Mouse (Mus musculus) left cerebral cortex, postnatal 36 days (tissue): ENCODE data around the gene Slain1. TPM values are rescaled to one million over a fixed set of nuclear protein-coding genes. Genes with fewer than 3 reads are reported as not detected.
A peak's percentile ranks its signal among the peaks of the same experiment; 100 is the strongest.

Experiments used
- DNase-seq, 2 experiments: peaks; one replicate each; pipeline ENCODE4 v3.0.0; 2021 to 2022; ENCODE audit warnings: low spot score in 2 of 2, mixed read lengths in 1 of 2
- intact Hi-C: fragments of 180-260 bp; cut with DNase I; formaldehyde crosslinking; loops from one replicate; pipeline ENCODE4 v1.15.1; 2025
- total RNA-seq, 2 experiments: library from RNA; stranded (reverse); gene quantifications; 2 replicates each; pipeline ENCODE4 v1.2.3; 2021

Gene Slain1
- total RNA-seq, 2 experiments from 2014 or later: 46.2 to 48.1 TPM

GRCm38 (mm10) chr14:103663026-103663425 is 13.0 kb downstream of the Slain1 start:
- peak; percentile 50 to 51 for DNase-seq
- intact Hi-C loops: loop anchor here (2.0 kb wide), 1 partner anchor 16 kb away; no protein-coding TSS in a partner anchor

GRCm38 (mm10) chr14:103664391-103664790 is 14.4 kb downstream of the Slain1 start:
- DNase-seq: no peak
- intact Hi-C loops: no loop called here

GRCm38 (mm10) chr14:103666347-103666954 is 16.4 kb downstream of the Slain1 start:
- DNase-seq: no peak
- intact Hi-C loops: no loop called here

- no peak for DNase-seq
- intact Hi-C loops: no loop called here
Measured at GRCm38 (mm10) chr14:103667036-103667435, 17.0 kb downstream of the Slain1 start.

- DNase-seq: peak; percentile 48 to 51
- intact Hi-C loops: loop anchor here (2.0 kb wide), 1 partner anchor 17 kb away; no protein-coding TSS in a partner anchor
Measured at GRCm38 (mm10) chr14:103679395-103680217, 29.6 kb downstream of the Slain1 start.

- intact Hi-C loops: no loop called here
- no peak for DNase-seq
Measured at GRCm38 (mm10) chr14:103680285-103680819, 30.3 kb downstream of the Slain1 start.

GRCm38 (mm10) chr14:103682633-103683390 is 32.8 kb downstream of the Slain1 start:
- DNase-seq: no peak
- intact Hi-C loops: no loop called here

- intact Hi-C loops: no loop called here
Measured at GRCm38 (mm10) chr14:103686994-103687393, 37.0 kb downstream of the Slain1 start.

GRCm38 (mm10) chr14:103694295-103694694 is 44.3 kb downstream of the Slain1 start:
- DNase-seq: peak in 1 of 2 experiments; percentile 56
- intact Hi-C loops: loop anchor here (1.0 to 5.0 kb wide), 2 partner anchors 42 to 144 kb away; partner anchors contain the start of gene Slain1

More at GRCm38 (mm10) chr14:103686994-103687393, 37.0 kb downstream of the Slain1 start:
- DNase-seq: no peak

- intact Hi-C loops: no loop called here
- no peak for DNase-seq
Measured at GRCm38 (mm10) chr14:103695620-103696019, 45.6 kb downstream of the Slain1 start.

GRCm38 (mm10) chr14:103697101-103697500 is 47.1 kb downstream of the Slain1 start:
- intact Hi-C loops: no loop called here
- DNase-seq: no peak

- no peak for DNase-seq
- intact Hi-C loops: no loop called here
Measured at GRCm38 (mm10) chr14:103699308-103699707, 49.3 kb downstream of the Slain1 start.

GRCm38 (mm10) chr14:103702516-103702915 is 52.5 kb downstream of the Slain1 start:
- no peak for DNase-seq
- intact Hi-C loops: no loop called here

- DNase-seq: no peak
- intact Hi-C loops: no loop called here
Measured at GRCm38 (mm10) chr14:103704771-103705170, 54.7 kb downstream of the Slain1 start.

GRCm38 (mm10) chr14:103706347-103706746 is 56.3 kb downstream of the Slain1 start:
- DNase-seq: no peak
- intact Hi-C loops: no loop called here

GRCm38 (mm10) chr14:103708601-103709000 is 58.6 kb downstream of the Slain1 start:
- no peak for DNase-seq
- intact Hi-C loops: no loop called here

- intact Hi-C loops: no loop called here
- DNase-seq: no peak
Measured at GRCm38 (mm10) chr14:103709261-103709660, 59.2 kb downstream of the Slain1 start.

- DNase-seq: no peak
- intact Hi-C loops: loop anchor here (10.0 kb wide), 2 partner anchors 312 to 1102 kb away; no protein-coding TSS in a partner anchor
Measured at GRCm38 (mm10) chr14:103712986-103713385, 63.0 kb downstream of the Slain1 start.

- DNase-seq: no peak
- intact Hi-C loops: loop anchor here (10.0 kb wide), 2 partner anchors 307 to 1097 kb away; no protein-coding TSS in a partner anchor
Measured at GRCm38 (mm10) chr14:103717516-103717915, 67.5 kb downstream of the Slain1 start.
